Mouse (Mus musculus) adrenal gland, adult (tissue): ENCODE measurements around the gene Nrp1.

Source experiments
- DNase-seq, 2 experiments: peaks; one replicate each; pipeline ENCODE4 v3.0.0; 2022 to 2023; ENCODE audit warnings: low spot score in 1 of 2; ENCODE audit not compliant: inconsistent age in 2 of 2

The Nrp1 gene

GRCm38 (mm10) chr8:128417956-128418796, 59.8 kb downstream of the Nrp1 start:
- no peak for DNase-seq

- DNase-seq = no peak
These were observed 61.6 kb downstream of the Nrp1 start for GRCm38 (mm10) chr8:128419984-128420383.

- no peak for DNase-seq
These were observed 62.0 kb downstream of the Nrp1 start for GRCm38 (mm10) chr8:128420402-128420801.

DNA sequence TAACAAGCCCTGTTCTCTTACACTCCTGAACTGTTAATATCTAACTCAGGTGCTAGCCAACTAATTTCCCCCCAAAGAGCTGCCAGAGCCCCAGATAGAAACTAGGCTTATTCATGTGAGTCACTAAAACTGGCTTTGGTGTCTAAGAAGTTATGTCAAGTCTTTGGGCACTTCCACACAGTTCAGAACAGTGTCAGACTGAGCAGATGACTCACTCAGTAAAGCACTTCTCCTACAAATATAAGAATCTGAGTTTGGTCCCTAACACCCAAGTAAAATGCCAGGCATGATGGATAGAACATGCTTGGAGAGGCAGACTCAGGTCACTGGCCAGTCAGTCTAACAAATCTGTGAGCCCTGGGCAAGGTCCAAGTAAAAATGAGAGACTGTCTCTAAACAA, 65.4 kb downstream of the Nrp1 start:
- DNase-seq = no peak

DNA sequence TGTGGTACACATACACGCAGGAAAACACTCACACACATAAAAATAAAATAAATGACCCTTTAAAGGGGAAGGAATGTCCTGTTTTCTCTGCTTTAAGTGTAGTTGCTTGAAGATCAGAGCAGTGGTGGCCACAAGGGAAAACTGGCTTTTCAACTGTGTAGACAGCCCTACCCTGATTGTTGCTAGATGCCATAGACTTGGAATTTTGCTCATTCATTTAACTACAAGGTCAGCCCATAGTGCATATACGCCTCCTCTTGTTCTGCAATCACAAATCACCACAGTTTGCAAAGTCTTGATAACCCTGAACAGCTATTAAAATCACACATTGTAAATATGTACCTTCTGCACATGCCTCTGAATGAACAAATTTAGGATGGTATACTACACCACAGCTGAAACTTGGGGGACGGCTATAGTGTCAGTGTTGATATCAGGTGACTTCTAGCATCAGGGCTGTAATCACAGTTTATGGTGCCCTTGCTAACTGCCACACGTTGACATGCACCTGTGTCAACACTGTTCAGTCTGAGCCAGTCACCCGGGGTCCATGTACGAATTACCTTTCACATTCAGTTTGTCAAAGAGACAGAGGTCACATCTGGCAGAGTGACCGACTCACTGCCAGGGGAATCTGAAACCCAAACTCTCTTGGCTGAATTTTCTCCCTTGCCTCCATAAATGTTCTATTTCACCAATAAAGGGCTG, 66.4 kb downstream of the Nrp1 start:
- DNase-seq = no peak

DNA sequence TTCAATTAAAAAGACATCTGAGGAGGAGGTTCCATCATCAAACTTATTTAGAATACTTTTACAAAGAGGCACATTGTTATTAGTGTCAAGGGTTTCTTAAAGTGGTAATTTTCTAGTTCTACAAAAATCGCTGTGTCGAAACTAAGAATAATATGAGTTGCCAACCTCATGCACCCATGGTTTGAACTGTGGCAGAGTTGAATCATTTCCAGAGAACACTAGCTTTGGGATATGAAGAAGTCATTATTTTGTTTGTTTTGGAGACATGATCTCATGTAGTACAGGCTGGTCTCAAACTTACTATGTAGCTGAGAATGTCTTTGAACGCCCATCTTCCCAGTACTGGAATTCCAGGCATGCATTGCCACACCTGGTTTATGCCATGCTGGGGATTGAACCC, 68.7 kb downstream of the Nrp1 start:
- no peak for DNase-seq

GRCm38 (mm10) chr8:128428971-128429370, 70.6 kb downstream of the Nrp1 start:
- no peak for DNase-seq

DNA sequence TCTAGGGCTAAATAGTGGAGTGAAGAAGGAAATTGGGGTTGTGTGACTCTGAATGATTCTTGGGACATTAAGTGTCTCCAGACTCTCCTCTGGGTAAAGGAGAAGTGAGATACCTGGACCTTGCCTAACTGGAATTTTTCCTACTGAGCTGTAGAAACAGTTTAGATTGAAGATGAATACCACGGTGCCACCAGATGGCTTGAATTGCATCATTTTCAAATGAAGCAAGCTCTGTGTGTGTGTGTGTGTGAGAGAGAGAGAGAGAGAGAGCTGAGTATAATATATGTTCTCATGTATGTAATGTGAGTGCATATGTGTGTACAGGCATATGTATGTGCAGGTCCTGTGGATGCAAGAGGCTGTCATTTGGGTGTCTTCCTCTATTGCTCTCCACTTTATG, 72.7 kb downstream of the Nrp1 start:
- DNase-seq = no peak

DNA sequence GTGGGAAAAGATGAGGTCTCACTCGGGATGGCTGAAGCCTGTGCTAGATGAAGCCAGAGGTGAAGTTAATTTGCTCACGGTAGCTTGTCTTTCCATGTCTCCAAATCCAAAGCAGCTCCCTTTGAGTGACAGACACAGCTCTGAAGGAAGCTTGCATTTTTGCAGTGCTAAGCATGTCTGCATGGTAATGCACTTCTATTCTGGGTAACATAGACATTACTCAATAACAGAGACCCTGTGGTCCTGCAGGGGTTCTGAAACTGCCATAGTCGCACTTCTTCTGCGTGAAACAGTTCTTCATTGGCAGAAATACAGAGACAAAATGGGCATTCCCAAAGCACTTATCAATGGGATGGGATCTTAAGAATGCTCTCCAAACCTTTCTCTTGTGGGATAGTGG, 77.3 kb downstream of the Nrp1 start:
- DNase-seq = no peak

DNA sequence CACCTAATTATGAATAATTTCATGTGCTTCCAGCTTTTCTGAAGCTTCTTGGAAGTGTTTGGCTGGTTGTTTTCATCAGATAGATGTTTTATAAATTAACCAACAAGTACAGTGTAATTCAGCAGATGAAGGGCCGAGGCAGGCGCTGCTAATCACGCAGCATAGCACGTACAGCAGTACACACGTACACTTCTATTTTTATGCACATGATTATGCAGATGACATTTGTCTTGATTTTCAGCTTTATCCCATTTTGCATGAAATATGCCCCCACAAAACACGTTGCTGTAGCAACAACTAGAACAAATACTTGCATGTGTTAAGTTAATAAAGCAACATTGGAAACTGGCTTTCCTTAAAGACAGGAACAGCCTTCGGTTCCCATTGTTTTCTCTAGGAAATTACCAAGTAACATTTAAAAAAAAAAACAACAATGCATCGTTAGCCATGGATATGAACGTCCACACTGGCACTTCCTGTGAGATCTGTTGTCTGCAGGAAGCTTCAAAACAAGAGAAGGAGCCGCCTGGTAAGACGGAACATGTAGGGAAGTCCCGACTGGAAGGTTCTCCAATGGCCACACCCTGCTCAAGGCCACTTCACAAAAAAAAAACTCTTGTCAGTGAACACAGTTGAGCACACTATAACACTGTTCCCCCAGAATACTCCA, 78.9 kb downstream of the Nrp1 start:
- no peak for DNase-seq

- no peak for DNase-seq
These were observed 83.0 kb downstream of the Nrp1 start for GRCm38 (mm10) chr8:128441407-128441806.

- no peak for DNase-seq
These were observed 87.2 kb downstream of the Nrp1 start for GRCm38 (mm10) chr8:128445596-128445995.

DNA sequence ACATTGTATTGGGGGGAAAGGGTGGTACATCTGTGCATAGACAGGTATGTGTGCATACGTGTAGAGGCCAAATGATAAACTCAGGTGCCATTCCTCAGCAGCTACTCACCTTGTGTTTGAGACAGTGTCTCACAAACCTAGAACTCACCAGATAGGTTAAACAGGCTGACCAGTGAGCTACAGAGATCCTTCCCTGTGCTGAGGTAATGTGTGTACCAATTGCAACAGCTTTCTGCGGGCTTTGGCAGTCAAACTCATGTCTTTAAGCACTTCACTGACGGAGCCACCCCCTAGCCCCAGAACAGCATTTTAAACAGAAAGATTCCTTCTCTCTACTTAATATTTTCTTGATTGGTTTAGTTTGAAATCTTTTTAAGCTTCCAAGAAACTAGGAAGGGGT, 88.2 kb downstream of the Nrp1 start:
- DNase-seq = no peak

DNA sequence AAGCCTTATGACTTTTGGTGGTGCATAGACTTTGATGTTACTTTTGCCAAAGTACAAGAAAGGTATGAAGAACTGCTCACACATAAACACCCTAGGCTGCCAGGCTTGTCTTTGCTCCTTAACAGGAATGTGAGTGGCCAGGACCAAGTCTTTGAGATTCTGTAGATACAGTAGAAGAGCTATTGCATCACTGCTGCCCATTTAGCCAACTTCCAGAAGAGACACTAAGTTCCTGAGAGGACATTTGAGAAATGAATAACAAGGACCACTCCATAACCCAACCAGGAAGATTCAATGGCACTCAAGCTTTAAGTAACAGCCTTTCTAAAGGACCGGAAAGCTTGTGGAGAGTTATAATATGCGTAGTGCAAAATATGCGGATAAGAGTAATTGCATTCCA, 88.9 kb downstream of the Nrp1 start:
- no peak for DNase-seq

DNA sequence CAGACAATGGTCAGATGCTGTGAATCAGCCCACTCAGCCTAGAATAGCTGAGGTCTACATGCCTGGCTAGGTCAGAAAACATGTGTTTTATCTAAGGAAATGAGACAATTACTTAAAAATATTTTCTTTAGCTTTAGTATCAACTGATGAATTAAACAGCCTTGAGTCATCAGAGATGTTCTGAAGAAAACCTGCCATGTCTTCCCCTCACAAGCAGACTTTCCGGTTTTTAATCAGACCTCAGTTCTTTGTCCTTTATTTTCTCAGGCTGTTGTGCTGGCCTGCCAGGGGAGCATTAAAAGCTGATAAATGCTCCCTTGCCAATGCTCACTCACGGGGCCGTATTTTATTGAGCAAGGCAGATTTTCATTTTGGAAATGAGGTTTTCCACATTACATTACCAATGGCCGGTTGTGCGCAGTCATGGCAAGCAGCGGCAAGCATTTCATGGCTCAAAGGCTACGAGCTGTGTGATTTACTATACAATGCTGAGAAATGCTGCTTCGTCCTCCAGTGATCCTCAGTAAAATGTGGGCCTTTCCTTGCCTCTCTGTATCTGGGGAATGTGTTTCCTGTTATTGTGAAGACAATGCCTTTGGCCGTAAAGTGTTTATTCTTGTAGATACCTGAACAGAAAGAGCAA, 92.1 kb downstream of the Nrp1 start:
- DNase-seq = no peak

- DNase-seq = no peak
These were observed 92.7 kb downstream of the Nrp1 start for GRCm38 (mm10) chr8:128451121-128451520.

- no peak for DNase-seq
These were observed 95.1 kb downstream of the Nrp1 start for GRCm38 (mm10) chr8:128453471-128453870.

DNA sequence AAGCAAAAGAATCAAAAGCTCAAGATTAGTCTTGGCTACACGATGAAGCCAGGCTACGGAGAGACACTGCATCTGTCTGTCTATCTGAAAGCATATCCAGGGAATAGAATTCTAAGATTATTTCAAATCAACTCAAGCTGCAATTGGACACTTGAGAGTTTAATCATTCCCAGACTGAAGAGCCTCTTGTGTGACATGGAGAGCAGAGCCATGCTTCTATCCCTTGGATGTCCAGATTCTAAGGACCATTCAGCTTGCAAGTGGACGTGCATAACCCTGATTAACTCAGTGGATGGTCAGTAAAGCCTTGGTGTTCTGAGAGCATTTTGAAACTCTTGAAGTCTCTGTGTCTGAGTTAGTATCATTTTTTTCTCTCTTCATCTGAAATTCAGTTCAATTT, 95.6 kb downstream of the Nrp1 start:
- no peak for DNase-seq

- no peak for DNase-seq
These were observed 98.9 kb downstream of the Nrp1 start for GRCm38 (mm10) chr8:128457277-128457676.

DNA sequence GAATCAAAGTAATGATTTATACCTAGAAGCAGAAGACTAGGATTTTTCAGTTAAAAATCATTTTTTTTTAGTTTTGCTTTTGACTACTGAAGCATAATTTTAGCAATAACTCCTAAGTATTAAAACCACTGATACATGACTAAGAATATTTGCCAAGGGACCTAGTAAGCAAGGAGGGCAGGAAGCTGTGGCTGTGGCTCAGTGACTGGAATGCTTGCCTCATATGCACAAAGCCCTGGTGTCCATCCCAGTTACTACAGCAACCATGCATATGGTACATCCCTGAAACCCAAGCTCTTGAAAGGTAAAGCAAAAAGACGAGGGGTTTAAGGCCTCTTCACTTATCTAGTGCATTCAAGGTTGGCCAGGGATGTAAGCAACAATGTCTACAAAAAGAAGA, 101.3 kb downstream of the Nrp1 start:
- no peak for DNase-seq

GRCm38 (mm10) chr8:128461716-128462115, 103.3 kb downstream of the Nrp1 start:
- DNase-seq = no peak
